Mouse (Mus musculus) bone marrow, adult 2 months (tissue): ENCODE data around the gene Olfr312. TPM values are rescaled to one million over a fixed set of nuclear protein-coding genes. Genes with fewer than 3 reads are reported as not detected.

Experiments used
- H3K27ac ChIP-seq: fragments of 200-500 bp; 2 replicates; pipeline ENCODE4 v1.5.1; 2012; ENCODE audit warnings: low read depth, mild to moderate bottlenecking, control low read depth, inconsistent platforms, low read length; ENCODE audit not compliant: control insufficient read depth, poor library complexity, insufficient read depth
- H3K4me1 ChIP-seq: fragments of 200-500 bp; 2 replicates; pipeline ENCODE4 v1.6.1; 2011; ENCODE audit warnings: low read length; ENCODE audit not compliant: control insufficient read depth, insufficient read depth
- H3K4me3 ChIP-seq: fragments of 200-500 bp; replicated peaks from 2 replicates; pipeline ENCODE3; 2011; ENCODE audit warnings: mild to moderate bottlenecking, low read depth, low read length, control low read depth; ENCODE audit not compliant: control insufficient read depth
- CTCF ChIP-seq: fragments of 200-500 bp; IDR thresholded peaks from 2 replicates; pipeline ENCODE4 v1.5.1; 2011; ENCODE audit warnings: low read length, control low read depth; ENCODE audit not compliant: control insufficient read depth, insufficient read depth
- POLR2A ChIP-seq: fragments of 200-500 bp; IDR thresholded peaks from 2 replicates; pipeline ENCODE4 v1.6.1; 2011; ENCODE audit warnings: low read depth, mild to moderate bottlenecking, control low read depth, low read length, borderline replicate concordance; ENCODE audit not compliant: control insufficient read depth
- WGBS: fragments of 180-500 bp; shearing (Covaris S2); methylation state at CpG from one replicate; pipeline ENCODE4 v1.1.7; 2018; 5-methylcytosine and 5-hydroxymethylcytosine counted together
- polyA plus RNA-seq: library from polyadenylated mRNA; stranded (reverse); fragments of >200 nt; gene quantifications from 2 replicates; pipeline ENCODE4 v1.2.4, GENCODE M21; 2011; ENCODE audit warnings: low replicate concordance; ENCODE audit not compliant: missing spikeins, insufficient read depth, insufficient read length

Olfr312 gene
- polyA plus RNA-seq, 1 experiment = not detected

GRCm38 (mm10) chr11:58846919-58847461 is 18.0 kb downstream of the Olfr312 start, which contains the start of gene Gm12258:
TSS of gene Gm12258 (plus strand) at chr11:58847158.
- Histone ChIP-seq H3K27ac (peak within 1 kb of the TSS; percentile 49), H3K4me1 (peaks cover 2% of the 10 kb centered on the region), H3K4me3 (peak within 1 kb of the TSS; percentile 81)
- under 1% methylated on average over 24 of the region's 24 CpGs for WGBS
- TF ChIP-seq POLR2A = peak; percentile 66; the same call in 1 of the 2 replicates
- no peak for TF ChIP-seq CTCF

- 8% methylated on average over 9 of the region's 9 CpGs for WGBS
- TF ChIP-seq POLR2A (no peak), CTCF (no peak)
- Histone ChIP-seq H3K4me1 (peaks cover 2% of the 10 kb centered on the region), H3K27ac (no peak overlapping the region), H3K4me3 (peak overlapping the region; percentile 58)
Observed at GRCm38 (mm10) chr11:58847636-58848035, 18.6 kb downstream of the Olfr312 start.

GRCm38 (mm10) chr11:58849731-58850130 is 20.7 kb downstream of the Olfr312 start:
- no peak overlapping the region for H3K27ac ChIP-seq
- no peak overlapping the region for H3K4me3 ChIP-seq
- peaks cover 2% of the 10 kb centered on the region for H3K4me1 ChIP-seq
- whole genome bisulfite sequencing = 91% methylated on average over 2 of the region's 2 CpGs
- TF ChIP-seq CTCF = no peak
- TF ChIP-seq POLR2A = no peak

- H3K27ac ChIP-seq = no peak overlapping the region
- H3K4me3 ChIP-seq = no peak overlapping the region
- no peak for TF ChIP-seq CTCF
- no peak for TF ChIP-seq POLR2A
- 92% methylated on average over 8 of the region's 8 CpGs for WGBS
- H3K4me1 ChIP-seq = no peaks in the 10 kb centered on the region
Observed at GRCm38 (mm10) chr11:58860744-58861143, 31.7 kb downstream of the Olfr312 start.

- peak within 1 kb of the TSS; percentile 80 for H3K4me3 ChIP-seq
- WGBS = 5% methylated on average over 37 of the region's 37 CpGs
- H3K27ac ChIP-seq = peak within 1 kb of the TSS; percentile 75
- H3K4me1 ChIP-seq = no peaks in the 10 kb centered on the region; the same call in 1 of the 2 replicates
- TF ChIP-seq POLR2A (peak; percentile 72; the same call in 1 of the 2 replicates), CTCF (no peak)
Observed at GRCm38 (mm10) chr11:58867039-58867953, 38.3 kb downstream of the Olfr312 start, which contains the start of gene 2810021J22Rik. TSS of gene 2810021J22Rik (plus strand) at chr11:58867216.

- WGBS = 59% methylated on average over 6 of the region's 6 CpGs
- H3K4me3 ChIP-seq = no peak overlapping the region
- H3K4me1 ChIP-seq = no peaks in the 10 kb centered on the region; the same call in 1 of the 2 replicates
- TF ChIP-seq CTCF = no peak
- TF ChIP-seq POLR2A = no peak
- H3K27ac ChIP-seq = no peak overlapping the region
Observed at GRCm38 (mm10) chr11:58867954-58868330, 38.9 kb downstream of the Olfr312 start.

- WGBS = 87% methylated on average over 4 of the region's 4 CpGs
- H3K27ac ChIP-seq = no peak overlapping the region
- H3K4me3 ChIP-seq = no peak overlapping the region
- H3K4me1 ChIP-seq = no peaks in the 10 kb centered on the region; the same call in 1 of the 2 replicates
- TF ChIP-seq POLR2A (no peak), CTCF (no peak)
Observed at GRCm38 (mm10) chr11:58870961-58871360, 41.9 kb downstream of the Olfr312 start.

- no peak overlapping the region for H3K4me3 ChIP-seq
- H3K4me1 ChIP-seq = no peaks in the 10 kb centered on the region
- WGBS = 34% methylated on average over 8 of the region's 8 CpGs
- no peak overlapping the region for H3K27ac ChIP-seq
- TF ChIP-seq POLR2A (no peak), CTCF (no peak)
Observed at GRCm38 (mm10) chr11:58883756-58884155, 54.7 kb downstream of the Olfr312 start.

Other genes starting within 250 kb of the Olfr312 start
- gene Olfr324, start 234.1 kb upstream of the Olfr312 start, polyA plus RNA-seq = not detected in 2 replicates
- not detected in 2 replicates for gene 2210407C18Rik, start 213.2 kb upstream of the Olfr312 start, polyA plus RNA-seq
- not detected in 2 replicates for gene Olfr323, start 198.7 kb upstream of the Olfr312 start, polyA plus RNA-seq
- 24.8 and 27.5 TPM in 2 replicates for gene Trim58, start 188.8 kb upstream of the Olfr312 start, polyA plus RNA-seq
- gene Olfr322, start 170.5 kb upstream of the Olfr312 start, polyA plus RNA-seq = 0.77 TPM in 1 of 2 replicates, not detected in the other
- gene Olfr320, start 148.1 kb upstream of the Olfr312 start, polyA plus RNA-seq = not detected in 2 replicates
- gene Olfr319, start 130.1 kb upstream of the Olfr312 start, polyA plus RNA-seq = not detected in 2 replicates
- not detected in 2 replicates for gene Olfr318, start 105.2 kb upstream of the Olfr312 start, polyA plus RNA-seq
- not detected in 2 replicates for gene Olfr317, start 90.0 kb upstream of the Olfr312 start, polyA plus RNA-seq
- not detected in 2 replicates for gene Olfr316, start 76.5 kb upstream of the Olfr312 start, polyA plus RNA-seq
- gene Olfr315, start 56.0 kb upstream of the Olfr312 start, polyA plus RNA-seq = not detected in 2 replicates
- not detected in 2 replicates for gene Olfr314, start 46.3 kb upstream of the Olfr312 start, polyA plus RNA-seq
- gene Fam183b, start 27.3 kb upstream of the Olfr312 start, polyA plus RNA-seq = not detected in 2 replicates
- gene Olfr313, start 14.2 kb upstream of the Olfr312 start, polyA plus RNA-seq = not detected in 2 replicates
- not detected in 2 replicates for gene Olfr311, start 10.0 kb downstream of the Olfr312 start, polyA plus RNA-seq
- 1.4 and 1.6 TPM in 2 replicates for gene Gm12258, start 17.9 kb downstream of the Olfr312 start, polyA plus RNA-seq
- 1.3 and 5.5 TPM in 2 replicates for gene 2810021J22Rik, start 38.0 kb downstream of the Olfr312 start, polyA plus RNA-seq
- 8.4 and 10.2 TPM in 2 replicates for gene Zfp39, start 75.0 kb downstream of the Olfr312 start, polyA plus RNA-seq
- gene Btnl10, start 88.7 kb downstream of the Olfr312 start, polyA plus RNA-seq = 65.1 and 93.5 TPM in 2 replicates
- 108 and 135 TPM in 2 replicates for gene Rnf187, start 109.7 kb downstream of the Olfr312 start, polyA plus RNA-seq
- gene Hist3h2ba, start 119.7 kb downstream of the Olfr312 start, polyA plus RNA-seq = 18.8 and 22.9 TPM in 2 replicates
- 22.9 and 25.6 TPM in 2 replicates for gene Hist3h2a, start 125.4 kb downstream of the Olfr312 start, polyA plus RNA-seq
- 0.29 TPM in 1 of 2 replicates, not detected in the other for gene Trim17, start 125.4 kb downstream of the Olfr312 start, polyA plus RNA-seq
- 37.2 and 67.8 TPM in 2 replicates for gene Trim11, start 148.9 kb downstream of the Olfr312 start, polyA plus RNA-seq